Mouse (Mus musculus) gastrocnemius, postnatal 4 days (tissue): ENCODE results near the gene Vangl2. TPM values are rescaled to one million over a fixed set of nuclear protein-coding genes. Genes with fewer than 3 reads are reported as not detected.

Experiments
- DNase-seq, 2 experiments: peaks; one replicate each; pipeline ENCODE4 v3.0.0; 2021 to 2022; ENCODE audit warnings: low spot score in 2 of 2, mixed read lengths in 2 of 2
- long read RNA-seq, 2 experiments: library from polyadenylated mRNA; stranded (forward); transcript quantifications; one replicate each; pipeline ENCODE4 v2.0.0; 2021
- total RNA-seq, 2 experiments: library from RNA; stranded (reverse); gene quantifications; 2 replicates each; pipeline ENCODE4 v1.2.3; 2021

Vangl2 gene
- 10 to 100 TPM in 1 of 2 experiments, 1 to 10 TPM in 1; 9.6 to 10.4 TPM for total RNA-seq
- long read RNA-seq, experiment 1, full-length matches to known transcripts: 5 of 9 reads
- long read RNA-seq, experiment 1, partial matches to known transcripts: 0 of 9 reads
- long read RNA-seq, experiment 1, other reads (novel, unspliced or antisense): 4 of 9 reads
- long read RNA-seq, experiment 2, full-length matches to known transcripts: 2 of 5 reads
- long read RNA-seq, experiment 2, partial matches to known transcripts: 1 of 5 reads
- long read RNA-seq, experiment 2, other reads (novel, unspliced or antisense): 2 of 5 reads

DNA sequence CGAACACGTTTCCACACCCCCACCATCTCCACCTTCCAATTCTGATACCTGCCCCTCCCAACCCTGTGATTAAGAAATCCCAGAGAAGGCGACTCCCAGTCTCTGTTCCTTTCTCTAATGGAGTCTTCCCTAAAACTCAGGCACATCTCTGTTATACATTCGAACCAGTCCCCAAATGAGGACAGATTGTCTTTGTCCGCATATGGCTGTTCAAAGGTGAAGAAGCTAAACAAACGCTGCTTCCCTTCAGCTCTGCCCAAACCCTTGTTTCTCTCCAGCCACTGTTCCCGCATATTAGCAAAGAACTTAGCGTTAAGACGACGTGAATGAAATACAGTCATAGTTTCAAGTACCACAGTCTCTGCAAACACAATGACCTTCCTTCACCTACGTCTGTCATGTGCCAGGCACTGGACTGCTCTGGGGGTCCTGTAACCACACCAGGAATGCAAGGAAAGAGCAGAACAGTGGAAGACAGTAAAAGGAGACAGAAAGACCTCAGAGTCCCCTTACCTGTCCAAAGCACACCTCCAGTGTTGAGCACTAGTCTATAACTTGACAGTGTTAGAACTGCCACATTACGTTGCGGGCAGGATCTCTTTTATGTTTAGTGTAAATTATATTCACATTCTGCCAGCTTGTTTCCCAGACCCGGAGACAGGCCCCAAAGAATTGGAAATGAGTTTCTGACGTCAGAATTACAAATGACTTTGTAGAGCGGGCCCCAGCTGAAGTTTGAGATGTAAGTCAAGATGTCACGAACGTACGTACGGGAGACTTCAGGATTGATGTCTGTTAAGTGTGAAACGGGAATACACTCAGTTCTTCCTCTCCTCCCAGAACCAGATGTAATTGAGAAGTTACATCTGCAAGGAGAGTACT is at the start of gene Vangl2:
Gene Vangl2 (minus strand): TSS at position 51 of the 882 bp plus-strand sequence.
- DNase-seq: no peak

DNA sequence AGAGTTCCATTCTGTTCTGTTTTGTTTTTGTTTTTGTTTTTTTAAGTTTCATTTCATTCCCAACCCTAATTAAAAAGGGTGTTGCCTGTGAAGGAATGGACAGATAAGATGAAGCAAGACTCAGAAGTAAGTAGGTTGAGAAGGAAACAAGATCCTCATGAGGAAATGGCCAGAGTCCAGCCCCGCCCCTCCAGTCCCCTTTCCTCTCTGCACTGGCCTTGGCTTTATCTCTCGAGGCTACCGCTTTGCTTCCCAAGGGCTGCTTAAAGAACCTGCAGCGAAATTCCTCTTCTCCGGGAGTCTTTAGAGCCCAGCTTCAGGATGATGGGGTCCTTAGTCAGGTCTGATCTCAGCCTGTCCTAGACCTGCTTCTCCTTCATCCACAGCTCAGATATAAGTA is 49.7 kb upstream of the Vangl2 start:
- DNase-seq: peak in 1 of 2 experiments; percentile 5

- DNase-seq: no peak
Observed at GRCm38 (mm10) chr1:172072604-172073003, 44.4 kb upstream of the Vangl2 start.

GRCm38 (mm10) chr1:172071556-172071955 is 43.3 kb upstream of the Vangl2 start:
- DNase-seq: no peak

DNA sequence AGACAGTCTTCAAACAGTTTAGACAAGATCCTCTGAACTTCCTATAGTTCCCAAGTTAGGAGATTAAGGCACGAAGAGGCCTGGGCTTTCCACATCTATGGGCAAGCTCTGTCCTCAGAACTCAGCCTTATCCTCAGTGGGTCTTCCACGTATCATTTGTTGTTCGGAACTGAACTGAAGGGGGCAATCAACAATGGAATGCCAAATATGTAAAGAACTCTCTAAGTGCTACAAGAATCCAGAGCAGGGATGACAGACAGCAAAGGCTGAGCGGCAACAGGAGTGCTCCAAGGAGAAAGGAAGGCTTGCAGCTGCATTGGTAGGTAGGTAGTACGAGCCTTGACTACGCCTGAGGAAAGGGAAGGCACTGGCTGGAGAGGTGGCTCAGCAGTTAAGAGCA is 42.0 kb upstream of the Vangl2 start:
- DNase-seq: no peak

DNA sequence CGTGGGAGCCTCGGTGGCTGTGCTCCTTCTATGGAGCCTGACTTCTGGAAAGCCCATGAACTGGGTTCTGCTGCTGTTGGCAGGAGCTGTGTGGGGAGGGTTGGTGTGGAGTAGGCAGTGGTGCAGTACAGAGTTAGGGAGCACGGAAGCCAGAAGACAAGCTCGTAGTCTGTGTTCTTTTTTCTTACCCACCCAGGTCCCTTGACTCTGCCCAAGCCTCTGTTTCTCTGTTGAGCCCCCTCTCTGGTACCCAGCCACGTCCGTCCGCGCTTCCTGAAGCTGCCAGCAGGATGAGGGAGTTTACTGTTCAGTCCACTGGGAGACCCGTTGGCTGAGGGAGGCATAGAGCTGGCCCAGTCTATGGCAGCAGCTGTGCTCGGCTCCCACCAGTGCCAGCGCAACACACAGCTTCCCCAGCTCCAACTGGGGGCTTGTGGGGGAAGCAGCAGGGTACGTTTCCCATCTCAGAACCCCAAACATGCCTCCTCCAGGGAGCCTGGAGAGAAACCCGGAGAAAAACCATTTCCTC is 36.4 kb upstream of the Vangl2 start:
- peak in 1 of 2 experiments; percentile 34 for DNase-seq

DNA sequence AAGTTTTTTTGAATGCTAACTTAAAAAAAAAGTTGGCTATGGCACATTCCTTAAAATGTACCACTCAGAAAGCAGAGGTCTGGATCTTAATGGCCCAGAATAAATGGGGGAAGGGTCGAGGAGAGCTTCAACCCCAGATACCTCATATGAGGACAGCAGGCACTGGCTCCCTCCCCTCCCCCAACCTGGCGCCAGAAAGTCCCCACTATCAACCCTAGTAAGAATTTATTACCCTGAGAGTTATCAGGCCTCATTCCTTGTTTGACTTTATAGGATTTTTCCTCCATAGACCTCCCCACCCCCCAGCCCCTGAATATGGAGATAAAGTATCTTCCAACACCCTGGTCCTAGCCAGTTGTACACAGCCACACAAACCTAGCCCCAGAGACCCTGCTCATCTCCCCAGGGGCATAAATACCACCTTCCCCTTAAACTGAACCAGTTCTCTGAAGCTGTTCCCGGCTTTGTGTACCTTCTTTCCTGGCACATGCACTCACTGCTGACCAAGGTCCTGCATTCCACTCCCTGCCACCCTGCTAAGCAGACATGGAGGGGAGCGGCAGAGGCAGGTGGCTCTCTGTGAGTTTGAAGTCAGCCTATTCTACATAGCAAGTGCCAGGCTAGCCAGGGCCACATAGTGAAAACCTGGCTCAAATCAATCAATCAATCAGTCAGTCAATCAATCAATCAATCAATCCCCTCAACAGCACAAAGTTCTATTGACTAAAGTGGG is 35.2 kb upstream of the Vangl2 start:
- no peak for DNase-seq

- no peak for DNase-seq
Observed at GRCm38 (mm10) chr1:172062101-172062500, 33.9 kb upstream of the Vangl2 start.

DNA sequence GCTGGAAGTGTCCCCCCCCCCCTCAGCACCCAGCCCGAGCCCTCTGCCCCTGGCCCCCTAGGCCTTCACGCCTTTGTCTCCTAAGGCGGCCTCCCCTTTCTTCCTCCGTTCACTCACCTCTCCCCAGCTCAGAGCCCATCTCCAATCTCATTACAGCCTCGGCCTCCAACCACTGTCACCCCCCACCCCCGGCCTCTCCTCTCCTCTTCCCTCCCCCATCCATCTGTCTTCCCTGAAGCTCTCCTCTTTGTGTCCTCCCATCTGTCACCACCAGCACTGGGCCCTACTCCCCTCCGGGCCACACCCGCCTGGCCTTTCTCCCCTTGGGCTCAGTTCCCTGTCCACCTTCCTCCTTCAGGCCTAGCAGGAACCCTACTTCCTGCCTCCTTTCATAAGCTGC is 33.0 kb upstream of the Vangl2 start:
- DNase-seq: no peak

- no peak for DNase-seq
Observed at GRCm38 (mm10) chr1:172060659-172061058, 32.4 kb upstream of the Vangl2 start.

GRCm38 (mm10) chr1:172058874-172059273 is 30.6 kb upstream of the Vangl2 start:
- no peak for DNase-seq

DNA sequence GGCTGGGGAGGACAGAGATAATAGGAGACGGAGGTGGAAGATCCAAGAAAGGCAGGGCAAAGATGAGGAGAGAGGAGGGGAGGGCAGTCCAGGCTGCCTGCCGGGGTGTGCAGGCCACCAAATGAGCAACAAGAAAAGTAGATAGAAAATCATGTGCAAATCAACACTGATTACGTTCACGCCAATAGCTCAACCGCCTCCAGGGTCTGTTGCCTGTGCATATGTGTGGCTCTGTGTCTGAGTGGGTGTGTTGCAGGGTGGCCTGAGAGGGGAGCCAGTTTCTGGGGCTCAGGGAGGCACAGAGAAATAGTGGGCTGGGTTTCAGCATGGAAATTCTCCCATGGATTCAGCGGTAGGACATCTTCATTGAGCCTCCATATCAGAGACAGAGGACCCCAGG is 30.1 kb upstream of the Vangl2 start:
- DNase-seq: no peak

- no peak for DNase-seq
Observed at GRCm38 (mm10) chr1:172057491-172057921, 29.3 kb upstream of the Vangl2 start, which contains the start of gene Nhlh1. TSS of gene Nhlh1 (minus strand) at chr1:172057573.

- no peak for DNase-seq
Observed at GRCm38 (mm10) chr1:172056251-172056650, 28.0 kb upstream of the Vangl2 start.

DNA sequence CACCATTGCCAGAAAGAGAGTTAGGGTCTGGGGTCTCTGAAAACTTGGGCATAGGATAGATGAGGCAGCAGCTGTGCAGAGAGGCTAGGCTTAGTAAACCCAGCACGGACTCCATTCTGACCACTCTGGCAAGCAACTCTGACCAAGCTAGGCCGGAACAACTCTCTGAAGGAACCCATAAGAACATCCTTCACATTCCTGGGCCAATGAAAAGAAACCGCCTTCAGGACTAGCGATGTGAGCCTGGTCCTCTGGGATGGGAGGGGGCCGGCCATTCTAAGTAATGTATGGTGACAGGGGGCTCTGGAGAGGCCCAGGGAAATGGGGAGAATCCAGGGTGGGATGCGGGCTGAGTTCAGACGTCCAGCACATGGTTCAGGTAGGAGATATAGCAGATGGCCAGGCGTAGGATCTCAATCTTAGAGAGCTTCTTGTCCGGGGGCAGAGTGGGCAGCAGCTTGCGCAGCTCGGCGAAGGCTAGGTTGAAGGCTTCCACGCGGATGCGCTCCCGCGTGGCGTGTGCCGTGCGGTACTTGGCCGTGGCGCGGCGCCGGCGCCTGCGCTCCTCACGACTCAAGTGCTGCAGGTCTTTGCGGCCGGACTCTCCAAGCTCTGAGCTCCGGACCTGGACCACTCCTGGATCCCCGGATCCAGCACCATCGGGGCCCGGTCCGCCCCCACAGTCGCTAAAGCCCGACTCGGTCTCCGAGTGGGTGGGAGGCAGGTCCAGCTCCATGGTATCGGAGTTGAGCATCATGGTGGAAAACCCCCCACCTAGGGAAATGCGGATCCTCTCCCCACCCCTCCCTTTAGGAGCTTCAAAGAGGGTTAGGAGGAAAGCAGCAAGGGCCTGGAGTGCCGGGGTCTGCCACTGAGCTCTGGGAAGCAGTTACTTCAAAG is 25.5 kb upstream of the Vangl2 start:
- no peak for DNase-seq

GRCm38 (mm10) chr1:172052766-172053279 is 24.6 kb upstream of the Vangl2 start:
- no peak for DNase-seq

DNA sequence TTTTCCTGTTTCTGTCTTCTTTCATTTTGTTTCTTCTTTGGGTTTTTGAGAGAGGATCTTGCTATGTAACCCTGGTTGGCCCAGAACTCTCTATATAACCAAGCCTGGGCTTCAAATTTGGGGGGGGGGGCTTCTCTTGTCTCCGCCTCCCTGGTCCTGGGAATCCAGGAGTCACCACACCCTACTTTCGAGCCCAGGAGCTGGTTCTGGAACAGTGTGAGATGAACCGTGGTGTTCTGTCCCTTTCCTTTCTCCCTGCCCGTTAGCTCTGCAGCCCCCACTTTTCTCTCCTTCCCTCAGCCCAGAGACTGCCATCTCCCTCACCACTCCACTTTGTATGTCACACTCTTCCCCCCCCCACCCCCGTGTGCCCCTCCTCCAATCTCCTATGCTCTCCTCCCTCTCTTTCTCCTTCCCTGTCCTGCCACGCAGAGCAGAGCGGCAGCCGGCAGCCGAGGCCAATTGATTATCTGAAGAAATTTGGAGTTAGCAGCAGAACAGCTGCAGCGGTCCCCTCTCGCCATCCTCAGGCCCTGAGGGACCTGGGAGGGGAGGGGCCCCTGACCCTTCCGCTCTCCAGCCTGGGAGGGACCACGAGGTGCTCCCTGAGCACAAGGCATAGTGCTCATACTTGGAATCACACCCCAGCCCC is 21.0 kb upstream of the Vangl2 start:
- DNase-seq: no peak

GRCm38 (mm10) chr1:172048241-172048734 is 20.0 kb upstream of the Vangl2 start:
- no peak for DNase-seq

GRCm38 (mm10) chr1:172046938-172047337 is 18.7 kb upstream of the Vangl2 start:
- DNase-seq: peak; percentile 58 to 76
